Mouse (Mus musculus): ENCODE results near the gene Spout1. TPM values are rescaled to one million over a fixed set of nuclear protein-coding genes. Genes with fewer than 3 reads are reported as not detected.
"Not testable (repeated sequence)": the region's sequence is repeated elsewhere in the genome, so short reads cannot be mapped to it uniquely, and the experiment has no call there.

The Spout1 gene
- total RNA-seq, 2 experiments from 2014 or later, result 32.5 to 33.9 TPM

GRCm38 (mm10) chr2:30132801-30133612, 45.3 kb downstream of the Spout1 start:
- no peak for DNase-seq (ENCODE audit: low spot score in 2 of 2)

DNA sequence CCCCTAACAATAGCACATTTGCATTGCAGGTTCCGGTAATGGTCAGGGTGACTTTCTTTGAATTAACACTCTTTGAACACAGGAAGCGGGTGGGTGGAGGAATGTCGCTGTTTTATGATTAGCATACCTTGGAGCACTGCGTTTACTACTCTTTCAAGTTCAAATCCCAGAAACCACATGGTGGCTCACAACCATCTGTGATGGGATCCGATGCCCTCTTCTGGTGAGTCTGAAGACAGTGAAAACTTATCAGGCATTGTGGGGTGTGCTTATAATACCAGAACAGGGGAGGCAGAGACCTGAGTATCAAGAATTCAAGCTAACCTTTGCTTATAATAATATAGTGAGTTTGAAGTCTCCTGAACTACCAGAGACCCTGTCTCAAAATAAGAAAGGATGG, 47.0 kb downstream of the Spout1 start:
- not testable (repeated sequence) for DNase-seq (ENCODE audit: low spot score in 2 of 2)

- DNase-seq (ENCODE audit: low spot score in 2 of 2), result no peak
These were observed 48.1 kb downstream of the Spout1 start for GRCm38 (mm10) chr2:30130156-30130555.

DNA sequence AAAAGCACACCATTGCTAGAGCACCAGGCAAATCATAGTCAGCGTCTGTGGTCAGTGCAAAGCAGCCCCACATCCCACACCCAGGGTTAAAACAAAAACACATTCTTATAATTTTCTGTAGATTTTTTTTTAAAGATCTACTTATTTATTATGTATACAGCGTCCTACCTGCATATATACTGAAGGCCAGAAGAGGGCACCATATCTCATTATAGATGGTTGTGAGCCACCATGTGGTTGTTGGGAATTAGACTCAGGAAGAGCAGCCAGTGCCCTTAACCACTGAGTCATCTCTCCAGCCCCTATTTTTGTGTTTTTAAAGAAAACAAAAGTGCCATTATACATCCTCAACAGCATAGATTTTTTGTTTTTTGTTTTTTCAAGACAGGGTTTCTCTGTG, 49.5 kb downstream of the Spout1 start:
- no peak for DNase-seq (ENCODE audit: low spot score in 2 of 2)

DNA sequence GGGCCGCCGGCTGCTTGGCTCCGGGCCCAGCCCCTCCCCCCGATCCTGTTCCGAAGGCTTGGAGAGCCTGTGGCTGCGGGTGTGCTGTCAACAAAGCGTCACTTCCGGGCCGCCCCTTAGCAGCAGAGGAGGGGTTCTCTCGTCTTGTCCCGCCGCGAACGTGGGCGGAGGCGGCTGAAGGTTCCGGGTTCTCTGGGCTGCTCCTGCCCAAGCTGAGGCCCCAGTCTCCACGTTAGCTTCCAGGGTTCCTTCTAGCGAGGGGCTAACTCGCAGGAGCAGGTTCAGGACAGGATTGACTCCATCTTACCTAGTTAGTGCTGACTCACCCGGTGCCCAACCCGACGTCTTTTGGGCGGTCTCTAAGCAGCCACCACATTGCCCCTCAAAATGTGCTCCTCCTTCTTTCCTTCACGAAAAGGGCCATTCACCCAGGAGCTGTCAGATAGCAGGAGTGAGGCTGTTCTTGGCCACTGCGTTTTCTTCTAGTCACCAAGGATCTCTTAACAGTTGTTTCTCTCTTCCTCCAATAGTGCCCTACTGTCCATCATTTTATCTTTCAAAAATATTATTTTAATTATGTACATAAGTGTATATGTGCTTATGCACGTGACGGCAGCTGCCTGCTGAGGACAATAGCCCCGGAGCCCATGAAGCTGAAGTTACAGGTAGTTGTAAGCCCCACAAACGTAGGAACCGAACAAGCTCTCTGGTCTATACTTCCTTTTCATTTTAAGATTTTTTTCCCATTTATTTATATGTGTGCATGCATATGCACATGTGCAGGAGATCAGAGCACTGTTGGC, 53.6 kb downstream of the Spout1 start, which contains the start of gene Zer1:
Zer1 (minus strand) TSS at position 114 of the 803 bp plus-strand sequence.
- peak; percentile 95 to 97 for DNase-seq (ENCODE audit: low spot score in 2 of 2)

- peak in 1 of 2 experiments; percentile 19 for DNase-seq (ENCODE audit: low spot score in 2 of 2)
These were observed 54.4 kb downstream of the Spout1 start for GRCm38 (mm10) chr2:30123729-30124471.

Other genes starting within 250 kb of the Spout1 start
- 10 to 100 TPM; 44.0 to 49.5 TPM for gene Gle1, start 243.0 kb downstream of the Spout1 start, total RNA-seq (2021)
- 100 to 1,000 TPM; 825 to 827 TPM for gene Sptan1, start 212.9 kb downstream of the Spout1 start, total RNA-seq (2021)
- 10 to 100 TPM; 39.5 to 45.2 TPM for gene Wdr34, start 129.6 kb downstream of the Spout1 start, total RNA-seq (2021)
- 100 to 1,000 TPM; 191 to 199 TPM for gene Set, start 121.1 kb downstream of the Spout1 start, total RNA-seq (2021)
- 1 to 10 TPM; 3.8 TPM for gene Pkn3, start 100.8 kb downstream of the Spout1 start, total RNA-seq (2021)
- gene Zdhhc12, start 84.8 kb downstream of the Spout1 start, total RNA-seq (2021), result 1 to 10 TPM; 6.1 to 6.7 TPM
- 100 to 1,000 TPM; 146 to 156 TPM for gene Zer1, start 53.9 kb downstream of the Spout1 start, total RNA-seq (2021)
- gene Tbc1d13, start 44.7 kb downstream of the Spout1 start, total RNA-seq (2021), result 10 to 100 TPM; 43.7 to 50.5 TPM
- 10 to 100 TPM; 19.3 to 23.3 TPM for gene Endog, start 7.0 kb downstream of the Spout1 start, total RNA-seq (2021)
- 10 to 100 TPM; 13.9 to 14.1 TPM for gene Kyat1, start 27.4 kb upstream of the Spout1 start, total RNA-seq (2021)
- 10 to 100 TPM; 58.2 to 62.6 TPM for gene Lrrc8a, start 59.3 kb upstream of the Spout1 start, total RNA-seq (2021)
- gene Gm28035, start 62.1 kb upstream of the Spout1 start, total RNA-seq (2021), result 10 to 100 TPM in 1 of 2 experiments, 1 to 10 TPM in 1; 9.5 to 10.3 TPM
- gene Phyhd1, start 87.7 kb upstream of the Spout1 start, total RNA-seq (2021), result 10 to 100 TPM; 17.7 to 19.6 TPM
- gene Gm28038, start 102.6 kb upstream of the Spout1 start, total RNA-seq (2021), result not detected
- gene Dolk, start 107.9 kb upstream of the Spout1 start, total RNA-seq (2021), result 10 to 100 TPM; 19.7 to 22.0 TPM
- 10 to 100 TPM; 21.3 to 24.1 TPM for gene Nup188, start 107.9 kb upstream of the Spout1 start, total RNA-seq (2021)
- 100 to 1,000 TPM; 295 to 306 TPM for gene Sh3glb2, start 180.9 kb upstream of the Spout1 start, total RNA-seq (2021)
- gene Miga2, start 185.8 kb upstream of the Spout1 start, total RNA-seq (2021), result 100 to 1,000 TPM; 108 to 120 TPM
- gene Dolpp1, start 213.8 kb upstream of the Spout1 start, total RNA-seq (2021), result 10 to 100 TPM; 24.2 to 27.5 TPM
- 10 to 100 TPM; 53.7 to 57.3 TPM for gene Crat, start 237.4 kb upstream of the Spout1 start, total RNA-seq (2021)
- 100 to 1,000 TPM; 182 to 189 TPM for gene Ptpa, start 237.6 kb upstream of the Spout1 start, total RNA-seq (2021)